25 mouse cellular contexts compared by ENCODE assay signal in genomic region chr10:68086973-68087372, GRCm38 (mm10).
DNase-seq lines count a peak whose midpoint lies in the region; ATAC-seq lines count a peak whose summit lies in the region.
"Had no signal": no experiment of that assay in that cellular context is flagged by ENCODE, and none has a peak within 500 bp of the region (broad histone marks: within the 10 kb centered on the region; RNA-seq: fewer than 3 reads in every experiment).

No protein-coding gene starts in this region.

- 79% methylated on average over 4 of the region's 4 CpGs for WGBS in heart, embryonic 16.5 days
- WGBS in embryonic facial prominence, embryonic 15.5 days = 35% methylated on average over 4 of the region's 4 CpGs
- WGBS in stomach, embryonic 15.5 days = 49% methylated on average over 4 of the region's 4 CpGs

- H3K9me3 ChIP-seq in heart, embryonic 16.5 days (replicated peaks; ENCODE audit: control insufficient read depth, low read length) = no peaks in the 10 kb centered on the region
- H3K9me3 ChIP-seq in embryonic facial prominence, embryonic 15.5 days (replicated peaks) = no peaks in the 10 kb centered on the region
- no peaks in the 10 kb centered on the region for H3K9me3 ChIP-seq in stomach, embryonic 15.5 days
- H3K9me3 ChIP-seq: forebrain, embryonic 13.5 days; hindbrain, embryonic 15.5 days; intestine, embryonic 15.5 days; midbrain, embryonic 15.5 days; neural tube, embryonic 15.5 days had no signal

- peak overlapping the region; percentile 23; the same call in 1 of the 2 replicates for H3K27ac ChIP-seq in heart, embryonic 16.5 days (ENCODE audit: low read length)
- 0 out of 2 replicates have a peak overlapping the region, but pooled peaks have one; percentile 58 for H3K27ac ChIP-seq in embryonic facial prominence, embryonic 15.5 days (replicated peaks)
- H3K27ac ChIP-seq in stomach, embryonic 15.5 days = peak overlapping the region; percentile 51
- H3K27ac ChIP-seq: forebrain, embryonic 13.5 days; hindbrain, embryonic 15.5 days; intestine, embryonic 15.5 days; liver, embryonic 14.5 days; midbrain, embryonic 15.5 days; neural tube, embryonic 15.5 days had no signal

- H3K9ac ChIP-seq in heart, embryonic 16.5 days (ENCODE audit: low read length) = no peak overlapping the region
- H3K9ac ChIP-seq in embryonic facial prominence, embryonic 15.5 days = no peak overlapping the region
- H3K9ac ChIP-seq in stomach, embryonic 15.5 days = no peak overlapping the region
- H3K9ac ChIP-seq: forebrain, embryonic 13.5 days; hindbrain, embryonic 15.5 days; intestine, embryonic 15.5 days; liver, embryonic 14.5 days; lung, embryonic 14.5 days; midbrain, embryonic 15.5 days; neural tube, embryonic 15.5 days had no signal

- peaks cover 24% of the 10 kb centered on the region for H3K4me1 ChIP-seq in heart, embryonic 16.5 days (ENCODE audit: control insufficient read depth, insufficient read depth, low read length)
- H3K4me1 ChIP-seq in embryonic facial prominence, embryonic 15.5 days = peaks cover 15% of the 10 kb centered on the region; the same call in 1 of the 2 replicates
- H3K4me1 ChIP-seq in stomach, embryonic 15.5 days = peaks cover 11% of the 10 kb centered on the region; the same call in 1 of the 2 replicates
- H3K4me1 ChIP-seq: hindbrain, embryonic 15.5 days; midbrain, embryonic 15.5 days; neural tube, embryonic 15.5 days had no signal

- no peaks in the 10 kb centered on the region for H3K36me3 ChIP-seq in heart, embryonic 16.5 days (ENCODE audit: control insufficient read depth, insufficient read depth)
- H3K36me3 ChIP-seq in embryonic facial prominence, embryonic 15.5 days = no peaks in the 10 kb centered on the region
- no peaks in the 10 kb centered on the region for H3K36me3 ChIP-seq in stomach, embryonic 15.5 days
- H3K36me3 ChIP-seq: hindbrain, embryonic 15.5 days; intestine, embryonic 15.5 days; midbrain, embryonic 15.5 days; neural tube, embryonic 15.5 days had no signal

- no peaks in the 10 kb centered on the region for H3K27me3 ChIP-seq in heart, embryonic 16.5 days (ENCODE audit: control insufficient read depth, insufficient read depth, low read length)
- no peaks in the 10 kb centered on the region for H3K27me3 ChIP-seq in embryonic facial prominence, embryonic 15.5 days
- H3K27me3 ChIP-seq in stomach, embryonic 15.5 days (replicated peaks) = no peaks in the 10 kb centered on the region
- H3K27me3 ChIP-seq: forebrain, embryonic 13.5 days; hindbrain, embryonic 15.5 days; intestine, embryonic 15.5 days; midbrain, embryonic 15.5 days; neural tube, embryonic 15.5 days had no signal

- H3K4me2 ChIP-seq in heart, embryonic 16.5 days (ENCODE audit: low read depth, low read length) = no peak overlapping the region
- H3K4me2 ChIP-seq in embryonic facial prominence, embryonic 15.5 days (replicated peaks) = no peak overlapping the region
- H3K4me2 ChIP-seq in stomach, embryonic 15.5 days = no peak overlapping the region
- H3K4me2 ChIP-seq: forebrain, embryonic 13.5 days; heart, embryonic 11.5 days; hindbrain, embryonic 15.5 days; intestine, embryonic 15.5 days; lung, embryonic 14.5 days; midbrain, embryonic 15.5 days; neural tube, embryonic 15.5 days had no signal

- no peak for ATAC-seq in heart, embryonic 16.5 days (replicated peaks; ENCODE audit: extremely low read depth, insufficient read depth, low FRiP score)
- no peak for ATAC-seq in embryonic facial prominence, embryonic 15.5 days (ENCODE audit: insufficient number of reproducible peaks, low FRiP score, low TSS enrichment, low read depth)
- ATAC-seq in stomach, embryonic 15.5 days (ENCODE audit: insufficient read depth, low FRiP score, low read depth) = no peak
- ATAC-seq in monocyte, adult 5-6 weeks (replicated peaks; ENCODE audit: insufficient number of reproducible peaks, low FRiP score, low TSS enrichment, poor library complexity, severe bottlenecking) = no peak
- no peak for ATAC-seq in frontal cortex, adult (ENCODE audit: low TSS enrichment)
- ATAC-seq: activated CD4-positive, CD25-positive, alpha-beta regulatory T cell, adult 4 months; forebrain, embryonic 13.5 days; intestine, embryonic 15.5 days; midbrain, embryonic 15.5 days had no signal

- no peak for DNase-seq in heart, postnatal 4 days
- DNase-seq in NIH3T3 (ENCODE audit: low read depth) = peak; percentile 32
- DNase-seq: adrenal gland, postnatal 14 days; cerebellum, adult 2 months; cerebellum, postnatal 36 days; embryo, embryonic 11 days; kidney, adult 8-10 months; kidney, postnatal 10 days; lung, embryonic 14.5 days; lung, postnatal 4 days; thymus, postnatal 14 days had no signal

- H3K4me3 ChIP-seq in heart, embryonic 16.5 days (ENCODE audit: low read length) = no peak overlapping the region
- no peak overlapping the region for H3K4me3 ChIP-seq in embryonic facial prominence, embryonic 15.5 days (replicated peaks)
- no peak overlapping the region for H3K4me3 ChIP-seq in stomach, embryonic 15.5 days (replicated peaks)
- H3K4me3 ChIP-seq: erythroblast, embryonic 14.5 days; forebrain, embryonic 13.5 days; hindbrain, embryonic 15.5 days; intestine, embryonic 15.5 days; midbrain, embryonic 15.5 days; neural tube, embryonic 15.5 days had no signal
